ENCODE assay signal across 7 mouse cellular contexts in genomic region chr14:21831830-21832403, GRCm38 (mm10). TPM values are rescaled to one million over a fixed set of nuclear protein-coding genes. Genes with fewer than 3 reads are reported as not detected.
DNase-seq lines count a peak whose midpoint lies in the region; ATAC-seq and TF ChIP-seq lines count a peak whose summit lies in the region.

No protein-coding gene starts in this region.

- peaks cover 16% of the 10 kb centered on the region for H3K36me3 ChIP-seq in thymus, adult 2 months (ENCODE audit: control insufficient read depth, insufficient read depth, low read length)
- H3K36me3 ChIP-seq in forebrain, embryonic 10.5 days (replicated peaks), result peaks cover 39% of the 10 kb centered on the region
- no peaks in the 10 kb centered on the region for H3K36me3 ChIP-seq in midbrain, embryonic 16.5 days (ENCODE audit: control insufficient read depth, insufficient read depth, low read length)

- 0 out of 2 replicates have a peak, but pooled peaks have one; percentile 1 for ATAC-seq in midbrain, embryonic 16.5 days

- peak overlapping the region; percentile 84 for H3K4me2 ChIP-seq in midbrain, embryonic 16.5 days (ENCODE audit: low read length)

- TF ChIP-seq POLR2A in thymus, adult 2 months (IDR thresholded peaks at IDR 0.05; ENCODE audit: control insufficient read depth, extremely low read depth, insufficient read depth, low read length, poor library complexity), result no peak

- WGBS in thymus, adult 2 months, result under 1% methylated on average over 28 of the region's 28 CpGs
- under 1% methylated on average over 28 of the region's 28 CpGs for WGBS in forebrain, embryonic 10.5 days
- under 1% methylated on average over 28 of the region's 28 CpGs for WGBS in midbrain, embryonic 16.5 days

- H3K9me3 ChIP-seq in forebrain, embryonic 10.5 days, result no peaks in the 10 kb centered on the region
- no peaks in the 10 kb centered on the region for H3K9me3 ChIP-seq in midbrain, embryonic 16.5 days (replicated peaks; ENCODE audit: control insufficient read depth, low read length, poor library complexity, severe bottlenecking)

- DNase-seq in thymus, adult 2 months, result no peak
- no peak for DNase-seq in thymus, postnatal 14 days
- DNase-seq in forebrain, embryonic 10.5 days (ENCODE audit: extremely low spot score, low spot score), result no peak
- DNase-seq in kidney, postnatal 25 days, result peak; percentile 38 to 72
- no peak for DNase-seq in spleen, adult 18-20 months
- no peak for DNase-seq in frontal cortex, postnatal 10 days (ENCODE audit: low spot score in 2 of 2)

- peak overlapping the region; percentile 76 for H3K4me3 ChIP-seq in thymus, adult 2 months (ENCODE audit: control insufficient read depth, insufficient read depth, low read length)
- peak overlapping the region; percentile 97 for H3K4me3 ChIP-seq in forebrain, embryonic 10.5 days
- peak overlapping the region; percentile 77 for H3K4me3 ChIP-seq in midbrain, embryonic 16.5 days (ENCODE audit: low read depth, low read length)

- peak overlapping the region; percentile 48 for H3K27ac ChIP-seq in thymus, adult 2 months (ENCODE audit: control insufficient read depth, insufficient read depth, low read length)
- H3K27ac ChIP-seq in forebrain, embryonic 10.5 days, result peak overlapping the region; percentile 99
- peak overlapping the region; percentile 96 for H3K27ac ChIP-seq in midbrain, embryonic 16.5 days (ENCODE audit: low read length)

- H3K27me3 ChIP-seq in thymus, adult 2 months (ENCODE audit: control insufficient read depth, insufficient read depth, low read length), result no peaks in the 10 kb centered on the region
- no peaks in the 10 kb centered on the region for H3K27me3 ChIP-seq in forebrain, embryonic 10.5 days (ENCODE audit: poor library complexity, severe bottlenecking)
- no peaks in the 10 kb centered on the region for H3K27me3 ChIP-seq in midbrain, embryonic 16.5 days (ENCODE audit: control insufficient read depth, insufficient read depth, low read depth, low read length)

- peak overlapping the region; percentile 84 for H3K9ac ChIP-seq in midbrain, embryonic 16.5 days (ENCODE audit: low read depth, low read length)

- no peak for TF ChIP-seq CTCF in thymus, adult 2 months (IDR thresholded peaks at IDR 0.05; ENCODE audit: borderline replicate concordance, control insufficient read depth, extremely low read depth, insufficient read depth, low read length, poor library complexity)

- peaks cover 9% of the 10 kb centered on the region for H3K4me1 ChIP-seq in thymus, adult 2 months (replicated peaks; ENCODE audit: control insufficient read depth, insufficient read depth, low read length)
- peaks cover 26% of the 10 kb centered on the region for H3K4me1 ChIP-seq in forebrain, embryonic 10.5 days
- H3K4me1 ChIP-seq in midbrain, embryonic 16.5 days (ENCODE audit: control insufficient read depth, insufficient read depth, low read length), result peaks cover 16% of the 10 kb centered on the region

RNA-seq across cellular contexts. Expression of gene Vdac2, which starts 6.9 kb away (rescaled TPM):
- polyA plus RNA-seq in thymus, adult 2 months (2012; rRNA removed), result 109 and 118 TPM in 2 replicates
- 271 and 273 TPM in 2 replicates for polyA plus RNA-seq in forebrain, embryonic 10.5 days (2016; fragmentation: Nextera tagmentation; extraction: Ambion mirVana)
- 291 and 294 TPM in 2 replicates for polyA plus RNA-seq in midbrain, embryonic 16.5 days (2015; fragmentation: Nextera tagmentation; extraction: Ambion mirVana)

RNA-seq across cellular contexts. Expression of gene Comtd1, which starts 16.9 kb away (rescaled TPM):
- polyA plus RNA-seq in thymus, adult 2 months (2012; rRNA removed), result 18.3 and 19.9 TPM in 2 replicates
- 16.6 and 17.7 TPM in 2 replicates for polyA plus RNA-seq in forebrain, embryonic 10.5 days (2016; fragmentation: Nextera tagmentation; extraction: Ambion mirVana)
- polyA plus RNA-seq in midbrain, embryonic 16.5 days (2015; fragmentation: Nextera tagmentation; extraction: Ambion mirVana), result 58.1 and 58.7 TPM in 2 replicates

Comparison
In these comparisons a context has a peak if more than half of its experiments do, and no peak if none do; other contexts are left out.
1. DNase-seq: peak in kidney, postnatal 25 days (2 of 2); none in thymus, adult 2 months (single experiment), thymus, postnatal 14 days (single experiment), forebrain, embryonic 10.5 days (single experiment), spleen, adult 18-20 months (0 of 2) and frontal cortex, postnatal 10 days (0 of 2).
2. H3K27ac ChIP-seq: peak in every context shown above with its lines; median percentile 99 in forebrain, embryonic 10.5 days; 96 in midbrain, embryonic 16.5 days; 48 in thymus, adult 2 months.
3. Peak in every context shown above with its lines, with median percentiles within 50 percentile points of each other: H3K4me3 ChIP-seq.